ENCODE assay signal across 8 mouse cellular contexts in the genomic region with DNA sequence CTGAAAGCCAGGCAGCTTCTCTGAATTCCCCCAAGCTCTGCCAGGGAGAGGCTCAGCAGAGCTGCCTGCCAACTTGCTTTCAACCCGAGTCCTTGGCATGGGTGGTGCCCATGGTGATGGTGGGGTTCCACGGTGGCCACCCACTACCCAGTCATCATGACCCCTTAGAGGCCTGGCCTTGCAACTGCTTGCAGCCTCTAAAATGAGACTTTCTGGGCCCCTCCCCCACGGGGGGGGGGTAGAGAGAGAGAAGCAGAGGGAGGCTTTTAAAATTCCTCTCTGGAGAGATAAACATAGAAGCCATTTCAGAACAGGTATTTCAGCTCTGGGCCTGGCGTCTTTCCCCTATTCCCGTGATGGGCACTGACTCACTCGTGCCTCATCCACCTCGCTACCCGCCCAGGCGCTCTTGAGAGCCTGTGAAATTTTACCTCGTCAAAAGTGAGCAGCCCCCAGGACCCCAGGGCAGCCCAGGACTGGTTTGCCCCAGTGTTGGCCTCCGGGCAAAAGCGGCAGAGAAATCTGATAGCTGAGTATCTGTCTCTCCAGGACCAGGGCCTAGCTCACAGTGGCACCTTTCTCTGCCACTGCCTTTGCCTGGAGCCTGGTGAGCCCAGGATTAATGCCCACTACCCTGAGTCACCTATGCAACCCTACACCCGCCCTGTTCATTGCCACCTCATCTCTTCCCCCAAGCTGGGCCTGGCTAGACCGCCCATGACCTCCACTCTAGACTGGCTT. TPM values are rescaled to one million over a fixed set of nuclear protein-coding genes. Genes with fewer than 3 reads are reported as not detected.
A peak's percentile ranks its signal among the peaks of the same experiment; 100 is the strongest.
DNase-seq lines count a peak whose midpoint lies in the region; ATAC-seq and TF ChIP-seq lines count a peak whose summit lies in the region.
"Had no signal": no experiment of that assay in that cellular context is flagged by ENCODE, and none has a peak within 500 bp of the region (broad histone marks: within the 10 kb centered on the region; RNA-seq: fewer than 3 reads in every experiment).

No protein-coding gene starts in this region.

- peak overlapping the region; percentile 81 for H3K9ac ChIP-seq in lung, postnatal 0 days (replicated peaks; ENCODE audit: low read depth)

- no peak for TF ChIP-seq EP300 in lung, postnatal 0 days (IDR thresholded peaks at IDR 0.05)

- peaks cover 8% of the 10 kb centered on the region; the same call in 1 of the 2 replicates for H3K4me1 ChIP-seq in lung, postnatal 0 days (ENCODE audit: insufficient read depth, low read depth, low read length)

- TF ChIP-seq CTCF in lung, postnatal 0 days (IDR thresholded peaks at IDR 0.05) = no peak

- WGBS in lung, postnatal 0 days = 15% methylated on average over 14 of the region's 14 CpGs

- peak overlapping the region; percentile 76 for H3K4me3 ChIP-seq in lung, postnatal 0 days (ENCODE audit: low read depth, low read length)

- DNase-seq in right cerebral cortex, adult 18-20 months = peak; percentile 47
- no peak for DNase-seq in right cerebral cortex, adult 2 months (ENCODE audit: low spot score in 2 of 2)
- DNase-seq in heart, adult 8-10 months (ENCODE audit: low spot score) = peak; percentile 47
- DNase-seq in kidney, adult 9 months = peak; percentile 52
- peak; percentile 81 for DNase-seq in lung, postnatal 0 days (ENCODE audit: low spot score)
- no peak for DNase-seq in spleen, adult 18-20 months

- H3K27ac ChIP-seq in lung, postnatal 0 days (ENCODE audit: low read length) = peak overlapping the region; percentile 97

- no peaks in the 10 kb centered on the region for H3K27me3 ChIP-seq in lung, postnatal 0 days (replicated peaks; ENCODE audit: insufficient read depth, low read length)

- ATAC-seq in lung, postnatal 0 days = no peak
- ATAC-seq in granulocyte monocyte progenitor cell, adult 5-6 weeks (replicated peaks; ENCODE audit: poor library complexity, severe bottlenecking) = no peak

- H3K4me2 ChIP-seq in lung, postnatal 0 days (replicated peaks; ENCODE audit: low read depth, low read length) = peak overlapping the region; percentile 81

- H3K36me3 ChIP-seq in lung, postnatal 0 days (ENCODE audit: insufficient read depth, low read length) = peaks cover 21% of the 10 kb centered on the region

- no peaks in the 10 kb centered on the region for H3K9me3 ChIP-seq in lung, postnatal 0 days (ENCODE audit: low read length)
- H3K9me3 ChIP-seq: megakaryocyte, embryonic 14.5 days had no signal

RNA-seq across cellular contexts. Expression of a gene that starts 3.5 kb away (rescaled TPM):
- 10 to 100 TPM; 28.2 to 36.1 (median 32.6) TPM for total RNA-seq in heart, adult 8-10 months (2022)
- 174 and 188 TPM in 2 replicates for polyA plus RNA-seq in lung, postnatal 0 days (2015; fragmentation: Nextera tagmentation; extraction: Ambion mirVana)
- total RNA-seq in granulocyte monocyte progenitor cell, adult 5-6 weeks (2014; fragmentation: Nextera tagmentation) = not detected in 2 replicates
- total RNA-seq in granulocyte monocyte progenitor cell, adult 5-6 weeks (2017) = not detected in 2 replicates

RNA-seq across cellular contexts. Expression of a gene that starts 7.1 kb away (rescaled TPM):
- total RNA-seq in heart, adult 8-10 months (2022) = 10 to 100 TPM; 16.6 to 27.0 (median 21.0) TPM
- polyA plus RNA-seq in lung, postnatal 0 days (2015; fragmentation: Nextera tagmentation; extraction: Ambion mirVana) = 95.7 and 96.4 TPM in 2 replicates
- total RNA-seq in granulocyte monocyte progenitor cell, adult 5-6 weeks (2014; fragmentation: Nextera tagmentation) = 55.0 and 80.7 TPM in 2 replicates
- total RNA-seq in granulocyte monocyte progenitor cell, adult 5-6 weeks (2017) = 62.0 and 65.0 TPM in 2 replicates

RNA-seq across cellular contexts. Expression of a gene that starts 18.3 kb away (rescaled TPM):
- 10 to 100 TPM; 49.1 to 65.7 (median 53.6) TPM for total RNA-seq in heart, adult 8-10 months (2022)
- 125 and 136 TPM in 2 replicates for polyA plus RNA-seq in lung, postnatal 0 days (2015; fragmentation: Nextera tagmentation; extraction: Ambion mirVana)
- total RNA-seq in granulocyte monocyte progenitor cell, adult 5-6 weeks (2014; fragmentation: Nextera tagmentation) = 31.2 and 122 TPM in 2 replicates
- total RNA-seq in granulocyte monocyte progenitor cell, adult 5-6 weeks (2017) = 86.0 and 91.7 TPM in 2 replicates

RNA-seq across cellular contexts. Expression of a gene that starts 31.3 kb away (rescaled TPM):
- total RNA-seq in heart, adult 8-10 months (2022) = under 1 TPM; 0.34 to 0.87 (median 0.83) TPM
- polyA plus RNA-seq in lung, postnatal 0 days (2015; fragmentation: Nextera tagmentation; extraction: Ambion mirVana) = 1.8 and 2.1 TPM in 2 replicates
- total RNA-seq in granulocyte monocyte progenitor cell, adult 5-6 weeks (2014; fragmentation: Nextera tagmentation) = 3.7 and 6.0 TPM in 2 replicates
- total RNA-seq in granulocyte monocyte progenitor cell, adult 5-6 weeks (2017) = 0.52 and 2.8 TPM in 2 replicates

RNA-seq across cellular contexts. Expression of a gene that starts 31.7 kb away (rescaled TPM):
- total RNA-seq in heart, adult 8-10 months (2022) = 100 to 1,000 TPM in 1 of 4 experiments, 10 to 100 TPM in 3; 87.0 to 108 (median 89.4) TPM
- 282 and 309 TPM in 2 replicates for polyA plus RNA-seq in lung, postnatal 0 days (2015; fragmentation: Nextera tagmentation; extraction: Ambion mirVana)
- 312 and 315 TPM in 2 replicates for total RNA-seq in granulocyte monocyte progenitor cell, adult 5-6 weeks (2014; fragmentation: Nextera tagmentation)
- total RNA-seq in granulocyte monocyte progenitor cell, adult 5-6 weeks (2017) = 376 and 384 TPM in 2 replicates

Comparison
In these comparisons a context has a peak if more than half of its experiments do, and no peak if none do; other contexts are left out.
1. DNase-seq: peak in right cerebral cortex, adult 18-20 months (single experiment), heart, adult 8-10 months (single experiment), kidney, adult 9 months (single experiment) and lung, postnatal 0 days (single experiment); none in right cerebral cortex, adult 2 months (0 of 2) and spleen, adult 18-20 months (0 of 2).
2. RNA of a gene that starts 3.5 kb away (total RNA-seq): 28.2 to 36.1 TPM in heart, adult 8-10 months; not detected in granulocyte monocyte progenitor cell, adult 5-6 weeks; every median in the first group is over 10 times any median in the second.